In the genomic region with DNA sequence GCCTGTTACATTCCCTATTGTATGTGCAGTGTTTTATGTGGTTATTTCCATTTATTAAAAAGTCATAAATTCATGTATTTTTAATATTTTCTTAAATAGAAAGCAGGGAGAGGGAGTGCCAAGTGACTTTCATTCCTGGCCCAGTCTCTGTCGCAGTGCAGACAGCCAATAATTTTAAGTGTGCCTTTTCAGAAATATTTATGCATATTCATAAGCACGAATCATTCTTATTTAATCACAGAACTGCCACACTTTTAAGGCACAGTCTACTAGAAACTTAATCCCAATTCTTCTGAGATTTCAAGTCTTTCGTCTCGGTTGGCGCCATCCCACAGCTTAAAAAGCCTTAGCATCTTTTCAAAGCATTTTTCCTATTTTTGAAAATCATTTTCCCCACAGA, we compare ENCODE assay signal across 13 mouse cellular contexts. TPM values are rescaled to one million over a fixed set of nuclear protein-coding genes. Genes with fewer than 3 reads are reported as not detected.
"Had no signal": no experiment of that assay in that cellular context is flagged by ENCODE, and none has a peak within 500 bp of the region (broad histone marks: within the 10 kb centered on the region; RNA-seq: fewer than 3 reads in every experiment).

No protein-coding gene starts in this region.

- DNase-seq: kidney, adult 9 months; kidney, postnatal 10 days; layer of hippocampus, adult 9-11 months; layer of hippocampus, postnatal 36 days; left cerebral cortex, postnatal 4 days; lung, adult 18-20 months; right cerebral cortex, postnatal 14 days; thymus, postnatal 36 days had no signal

- H3K36me3 ChIP-seq: limb, embryonic 13.5 days; midbrain, embryonic 15.5 days; stomach, embryonic 15.5 days had no signal

- H3K4me2 ChIP-seq: limb, embryonic 13.5 days; midbrain, embryonic 15.5 days; stomach, embryonic 15.5 days had no signal

- H3K27ac ChIP-seq: limb, embryonic 13.5 days; liver, embryonic 14.5 days; midbrain, embryonic 15.5 days; stomach, embryonic 15.5 days had no signal

- ATAC-seq: midbrain, embryonic 15.5 days had no signal

- H3K4me1 ChIP-seq: limb, embryonic 13.5 days; midbrain, embryonic 15.5 days; stomach, embryonic 15.5 days had no signal

- H3K9ac ChIP-seq: limb, embryonic 13.5 days; liver, embryonic 14.5 days; midbrain, embryonic 15.5 days; stomach, embryonic 15.5 days had no signal

- H3K4me3 ChIP-seq: limb, embryonic 13.5 days; midbrain, embryonic 15.5 days; stomach, embryonic 15.5 days had no signal

- H3K27me3 ChIP-seq: limb, embryonic 13.5 days; midbrain, embryonic 15.5 days; stomach, embryonic 15.5 days had no signal

- H3K9me3 ChIP-seq: limb, embryonic 13.5 days; midbrain, embryonic 15.5 days; stomach, embryonic 15.5 days had no signal

RNA-seq across cellular contexts. Expression of gene Nav3, which starts 29.3 kb away (rescaled TPM):
- total RNA-seq: megakaryocyte-erythroid progenitor cell, adult 5-6 weeks had no signal
